Mouse (Mus musculus) liver, embryonic 15.5 days (tissue): Measurements from ENCODE around the gene Tmed9. TPM values are rescaled to one million over a fixed set of nuclear protein-coding genes. Genes with fewer than 3 reads are reported as not detected.

Source experiments
- ATAC-seq: fragments of 200-750 bp; cut with Nextera tagmentation; 2 replicates; pipeline ENCODE4 v1.8.0; 2017; ENCODE audit warnings: moderate number of reproducible peaks, mild to moderate bottlenecking, moderate library complexity; ENCODE audit not compliant: insufficient read depth
- H3K27ac ChIP-seq: fragments of 300-500 bp; sonication (generic); replicated peaks from 2 replicates; pipeline ENCODE4 v1.5.1; 2015; ENCODE audit warnings: mild to moderate bottlenecking, inconsistent platforms
- H3K27me3 ChIP-seq: fragments of 300-500 bp; sonication (generic); 2 replicates; pipeline ENCODE4 v1.6.1; 2015; ENCODE audit warnings: mild to moderate bottlenecking, inconsistent platforms
- H3K36me3 ChIP-seq: fragments of 300-500 bp; sonication (generic); replicated peaks from 2 replicates; pipeline ENCODE4 v1.6.1; 2015; ENCODE audit warnings: moderate library complexity, mild to moderate bottlenecking, inconsistent platforms
- H3K4me1 ChIP-seq: fragments of 300-500 bp; sonication (generic); replicated peaks from 2 replicates; pipeline ENCODE4 v1.6.1; 2015; ENCODE audit warnings: inconsistent platforms
- H3K4me2 ChIP-seq: fragments of 300-500 bp; sonication (generic); 2 replicates; pipeline ENCODE4 v1.6.1; 2015; ENCODE audit warnings: moderate library complexity, mild to moderate bottlenecking, inconsistent platforms
- H3K4me3 ChIP-seq: fragments of 300-500 bp; sonication (generic); replicated peaks from 2 replicates; pipeline ENCODE4 v1.5.1; 2015; ENCODE audit warnings: mild to moderate bottlenecking, inconsistent platforms
- H3K9ac ChIP-seq: fragments of 300-500 bp; sonication (generic); 2 replicates; pipeline ENCODE4 v1.6.1; 2015; ENCODE audit warnings: moderate library complexity, mild to moderate bottlenecking, inconsistent platforms
- H3K9me3 ChIP-seq: fragments of 300-500 bp; sonication (generic); replicated peaks from 2 replicates; pipeline ENCODE4 v1.6.1; 2016; ENCODE audit warnings: inconsistent platforms
- WGBS: fragments of 180-500 bp; shearing (Covaris S2); methylation state at CpG from one replicate; pipeline ENCODE4 v1.1.7; 2015; ENCODE audit warnings: mixed read lengths; ENCODE audit not compliant: insufficient replicate concordance; 5-methylcytosine and 5-hydroxymethylcytosine counted together
- polyA plus RNA-seq: library from polyadenylated mRNA; unstranded; fragments of >200 nt; fragmentation: Nextera tagmentation; extraction: Ambion mirVana; gene quantifications from 2 replicates; pipeline ENCODE4 v1.2.1, GENCODE M21; 2015

Gene Tmed9
- polyA plus RNA-seq, 1 experiment from 2014 or later: 63.2 TPM

DNA sequence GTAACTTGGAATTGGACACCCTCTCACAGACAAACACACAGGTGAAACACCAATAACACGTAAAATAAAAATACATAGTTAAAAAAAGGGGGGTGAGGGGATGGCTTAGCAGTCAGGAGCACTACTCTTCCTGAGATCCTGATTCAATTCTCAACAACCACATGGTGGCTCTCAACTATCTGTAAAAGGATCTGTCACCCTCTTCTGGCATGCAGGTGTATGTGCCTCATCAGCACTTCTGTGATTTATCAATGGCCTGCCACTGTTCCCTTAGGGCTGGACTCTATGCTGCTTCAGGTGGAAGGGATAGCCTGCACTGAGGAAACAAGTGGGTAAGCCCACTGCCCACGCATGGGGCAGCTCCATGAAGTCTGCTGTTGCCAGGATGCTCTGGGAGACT is 32.6 kb upstream of the Tmed9 start:
- WGBS: 70% methylated on average over 2 of the region's 2 CpGs
- Histone ChIP-seq H3K4me3 (no peak overlapping the region), H3K27me3 (no peaks in the 10 kb centered on the region), H3K9ac (no peak overlapping the region), H3K4me2 (no peak overlapping the region), H3K36me3 (peaks cover 66% of the 10 kb centered on the region), H3K9me3 (no peaks in the 10 kb centered on the region), H3K27ac (no peak overlapping the region), H3K4me1 (peaks cover 36% of the 10 kb centered on the region)
- no peak for ATAC-seq

DNA sequence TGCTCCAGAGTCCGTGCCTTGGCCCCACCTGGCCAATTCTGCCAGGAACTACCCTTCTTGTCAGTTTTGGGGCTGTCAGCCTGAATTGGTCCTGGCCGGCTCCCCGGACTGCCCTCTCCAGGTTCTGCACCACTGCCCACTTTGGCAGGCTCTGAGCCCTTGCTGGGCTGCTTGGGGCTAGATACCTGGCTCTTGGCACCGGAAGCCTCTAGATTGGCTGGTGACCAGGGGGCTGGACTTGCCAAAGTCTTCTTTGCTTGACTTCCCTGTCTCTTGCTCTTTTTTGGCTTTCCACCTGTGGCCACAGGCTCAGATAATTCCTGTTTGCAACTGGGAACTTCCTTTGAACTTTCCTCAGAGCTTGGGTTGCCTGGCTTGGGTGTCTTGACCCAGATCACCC is 30.6 kb upstream of the Tmed9 start:
- H3K9me3 ChIP-seq: no peaks in the 10 kb centered on the region
- no peak overlapping the region for H3K27ac ChIP-seq
- no peaks in the 10 kb centered on the region for H3K27me3 ChIP-seq
- no peak for ATAC-seq
- peaks cover 81% of the 10 kb centered on the region for H3K36me3 ChIP-seq
- 80% methylated on average over 4 of the region's 4 CpGs for WGBS
- peaks cover 27% of the 10 kb centered on the region for H3K4me1 ChIP-seq
- no peak overlapping the region for H3K4me2 ChIP-seq
- no peak overlapping the region for H3K4me3 ChIP-seq
- H3K9ac ChIP-seq: no peak overlapping the region

DNA sequence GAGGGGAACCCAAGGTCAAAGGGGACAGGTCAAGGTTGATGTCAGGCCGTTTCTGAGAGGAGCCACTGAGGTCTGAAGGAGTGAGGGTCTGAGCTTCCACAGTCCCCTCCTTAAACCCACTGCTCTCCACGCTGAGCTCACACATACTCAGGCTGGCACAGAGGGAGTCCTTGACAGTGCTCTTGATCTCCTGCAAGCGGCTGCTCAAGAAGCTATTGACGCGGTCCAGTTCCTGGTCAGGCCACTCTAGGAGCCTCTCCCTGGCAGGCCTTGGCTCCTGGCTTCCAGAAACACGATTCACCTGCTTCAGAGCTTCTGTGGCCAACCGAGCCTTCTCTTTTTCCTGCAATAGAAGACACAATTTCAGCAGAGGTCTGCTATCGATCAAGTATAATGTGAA is 30.1 kb upstream of the Tmed9 start:
- Histone ChIP-seq H3K4me3 (no peak overlapping the region), H3K27ac (no peak overlapping the region), H3K36me3 (peaks cover 83% of the 10 kb centered on the region), H3K27me3 (no peaks in the 10 kb centered on the region), H3K9ac (no peak overlapping the region), H3K9me3 (no peaks in the 10 kb centered on the region), H3K4me1 (peaks cover 27% of the 10 kb centered on the region), H3K4me2 (no peak overlapping the region)
- 76% methylated on average over 8 of the region's 8 CpGs for WGBS
- ATAC-seq: no peak

DNA sequence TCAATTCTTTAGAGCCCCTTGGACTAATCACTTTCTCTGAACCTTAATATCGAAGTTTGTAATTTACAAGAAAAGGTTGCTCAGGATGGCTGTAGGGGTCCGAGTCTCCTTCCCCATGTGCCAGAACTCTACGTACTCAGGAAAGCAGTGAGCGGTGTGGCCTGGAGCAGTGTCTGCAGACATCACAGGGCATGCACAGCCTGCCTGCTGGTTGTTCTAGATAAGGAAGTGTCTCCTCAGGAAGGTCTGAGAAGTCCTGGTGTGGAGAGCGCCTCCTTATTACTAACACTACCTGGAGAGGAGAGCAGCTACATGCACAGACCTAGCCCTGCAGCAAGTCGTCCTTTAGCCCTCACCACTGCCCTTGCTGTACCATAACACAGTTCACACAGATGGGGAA is 28.7 kb upstream of the Tmed9 start:
- Histone ChIP-seq H3K9ac (no peak overlapping the region), H3K4me1 (peaks cover 27% of the 10 kb centered on the region), H3K27me3 (no peaks in the 10 kb centered on the region), H3K4me2 (no peak overlapping the region), H3K4me3 (no peak overlapping the region), H3K27ac (0 out of 2 replicates have a peak overlapping the region, but pooled peaks have one; percentile 30), H3K36me3 (peaks cover 84% of the 10 kb centered on the region), H3K9me3 (no peaks in the 10 kb centered on the region)
- peak; percentile 83 for ATAC-seq
- 29% methylated on average over 6 of the region's 6 CpGs for WGBS

DNA sequence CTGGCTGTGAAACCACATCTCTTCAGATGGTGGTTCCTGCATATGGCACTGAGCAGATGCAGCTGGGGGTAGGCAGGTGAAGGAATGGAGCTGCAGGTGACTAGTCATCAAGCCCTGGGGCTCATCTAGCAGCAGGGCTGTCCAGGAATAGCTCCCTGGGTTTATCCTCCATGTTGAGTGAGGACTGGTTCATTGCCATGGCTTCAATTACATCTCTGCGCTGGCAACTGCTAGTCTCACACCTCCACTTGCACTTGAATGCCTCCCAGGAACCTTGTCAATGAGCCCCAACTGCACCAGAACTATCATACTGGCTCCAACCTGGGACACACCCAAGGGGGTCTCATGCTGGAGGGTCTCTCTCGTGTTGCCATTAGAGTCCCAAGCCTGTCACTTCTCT is 25.6 kb upstream of the Tmed9 start:
- 75% methylated on average over 2 of the region's 2 CpGs for WGBS
- Histone ChIP-seq H3K36me3 (peaks cover 71% of the 10 kb centered on the region), H3K27ac (no peak overlapping the region), H3K9ac (no peak overlapping the region), H3K4me2 (no peak overlapping the region), H3K27me3 (no peaks in the 10 kb centered on the region), H3K4me3 (no peak overlapping the region), H3K4me1 (peaks cover 19% of the 10 kb centered on the region), H3K9me3 (no peaks in the 10 kb centered on the region)
- ATAC-seq: no peak

DNA sequence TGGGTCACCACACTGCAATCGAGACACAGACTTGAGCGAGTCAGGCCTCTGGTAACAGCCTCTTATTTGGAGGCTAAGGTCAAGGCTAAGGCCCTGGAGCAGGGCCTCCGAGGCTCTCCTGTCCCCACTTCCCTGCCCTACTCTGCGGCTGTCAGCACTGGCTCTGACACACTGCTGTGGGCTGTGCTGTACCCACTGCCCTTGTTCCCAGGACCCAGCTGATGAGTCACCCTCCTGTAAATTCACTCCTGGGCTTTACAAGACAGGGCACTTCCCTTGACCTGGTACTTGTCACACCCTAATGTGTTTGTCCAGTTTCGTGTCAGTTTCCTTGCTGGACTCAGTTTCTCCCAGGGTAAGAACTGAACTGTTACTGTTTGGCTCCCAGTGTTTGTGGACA is 25.1 kb upstream of the Tmed9 start:
- peaks cover 19% of the 10 kb centered on the region for H3K4me1 ChIP-seq
- H3K36me3 ChIP-seq: peaks cover 66% of the 10 kb centered on the region
- no peaks in the 10 kb centered on the region for H3K9me3 ChIP-seq
- H3K27me3 ChIP-seq: no peaks in the 10 kb centered on the region
- no peak overlapping the region for H3K4me2 ChIP-seq
- 81% methylated on average over 5 of the region's 5 CpGs for WGBS
- no peak overlapping the region for H3K27ac ChIP-seq
- H3K4me3 ChIP-seq: no peak overlapping the region
- no peak overlapping the region for H3K9ac ChIP-seq
- ATAC-seq: no peak

DNA sequence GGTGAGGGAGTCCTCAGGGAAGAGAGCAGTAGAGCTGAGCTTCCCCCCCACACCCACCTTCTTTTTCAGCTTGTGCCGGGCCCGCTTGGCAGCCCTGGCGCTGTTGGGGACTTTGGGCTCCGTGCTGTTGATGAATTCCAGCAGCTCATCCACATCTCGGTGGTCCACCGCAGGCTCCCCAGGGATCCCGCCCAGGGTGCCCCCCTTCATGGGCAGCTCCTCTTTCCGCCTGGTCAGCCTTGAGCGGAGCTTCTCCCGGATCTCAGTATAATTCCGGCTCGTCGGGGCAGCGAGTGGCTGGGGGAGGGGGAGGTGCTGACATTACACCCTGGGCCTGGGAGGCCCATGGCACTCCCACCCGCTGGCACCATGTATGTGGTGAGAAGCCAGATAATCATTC is 24.5 kb upstream of the Tmed9 start:
- Histone ChIP-seq H3K4me3 (no peak overlapping the region), H3K9ac (no peak overlapping the region), H3K4me2 (no peak overlapping the region), H3K9me3 (no peaks in the 10 kb centered on the region), H3K27ac (no peak overlapping the region), H3K4me1 (peaks cover 17% of the 10 kb centered on the region), H3K27me3 (no peaks in the 10 kb centered on the region), H3K36me3 (peaks cover 64% of the 10 kb centered on the region)
- 80% methylated on average over 15 of the region's 15 CpGs for WGBS
- no peak for ATAC-seq

DNA sequence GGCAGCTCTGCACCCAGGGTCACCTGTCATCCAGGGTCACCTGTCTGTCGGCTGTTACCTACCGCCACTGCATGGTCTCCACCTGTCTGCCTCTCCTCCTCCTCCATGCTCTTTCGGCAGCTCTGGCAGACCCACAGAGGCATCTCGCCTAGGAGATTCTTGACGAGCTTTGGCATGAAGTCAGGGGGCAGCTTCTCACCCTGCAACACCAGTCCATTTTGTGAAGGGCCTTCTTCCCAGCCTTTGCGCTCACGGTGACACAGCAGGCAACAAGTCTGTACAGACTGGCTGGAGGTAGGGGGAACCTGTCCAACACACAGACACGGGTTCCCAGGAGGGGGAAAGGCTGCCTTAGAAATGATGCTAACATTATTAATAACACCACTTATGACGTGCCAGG is 17.6 kb upstream of the Tmed9 start:
- 82% methylated on average over 9 of the region's 9 CpGs for WGBS
- Histone ChIP-seq H3K27me3 (no peaks in the 10 kb centered on the region), H3K4me3 (no peak overlapping the region), H3K4me1 (no peaks in the 10 kb centered on the region), H3K9ac (no peak overlapping the region), H3K36me3 (peaks cover 47% of the 10 kb centered on the region), H3K4me2 (no peak overlapping the region), H3K9me3 (no peaks in the 10 kb centered on the region), H3K27ac (no peak overlapping the region)
- ATAC-seq: no peak

DNA sequence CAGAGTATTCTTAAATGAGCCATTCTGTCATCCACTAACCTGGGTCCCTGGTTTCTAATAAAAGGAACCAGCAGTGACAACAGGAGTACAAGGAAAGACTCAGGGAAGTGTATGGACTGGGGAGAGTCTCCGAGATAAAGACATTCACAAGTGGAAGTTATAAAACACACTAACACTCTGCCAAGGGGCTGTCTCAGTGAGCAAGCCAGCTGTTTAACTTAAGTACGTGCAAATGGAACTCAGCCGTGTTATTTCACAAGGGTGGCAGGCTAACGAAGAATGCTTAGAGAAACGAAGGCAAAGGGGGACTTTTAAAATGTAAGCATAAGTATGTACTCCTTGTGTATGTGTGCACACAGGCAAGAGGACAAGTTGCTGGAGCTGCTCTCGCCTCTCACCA is 16.0 kb upstream of the Tmed9 start:
- Histone ChIP-seq H3K27ac (no peak overlapping the region), H3K4me3 (no peak overlapping the region), H3K27me3 (no peaks in the 10 kb centered on the region), H3K4me1 (no peaks in the 10 kb centered on the region), H3K9me3 (no peaks in the 10 kb centered on the region), H3K36me3 (peaks cover 42% of the 10 kb centered on the region), H3K4me2 (no peak overlapping the region), H3K9ac (no peak overlapping the region)
- WGBS: 77% methylated on average over 6 of the region's 6 CpGs
- ATAC-seq: no peak

DNA sequence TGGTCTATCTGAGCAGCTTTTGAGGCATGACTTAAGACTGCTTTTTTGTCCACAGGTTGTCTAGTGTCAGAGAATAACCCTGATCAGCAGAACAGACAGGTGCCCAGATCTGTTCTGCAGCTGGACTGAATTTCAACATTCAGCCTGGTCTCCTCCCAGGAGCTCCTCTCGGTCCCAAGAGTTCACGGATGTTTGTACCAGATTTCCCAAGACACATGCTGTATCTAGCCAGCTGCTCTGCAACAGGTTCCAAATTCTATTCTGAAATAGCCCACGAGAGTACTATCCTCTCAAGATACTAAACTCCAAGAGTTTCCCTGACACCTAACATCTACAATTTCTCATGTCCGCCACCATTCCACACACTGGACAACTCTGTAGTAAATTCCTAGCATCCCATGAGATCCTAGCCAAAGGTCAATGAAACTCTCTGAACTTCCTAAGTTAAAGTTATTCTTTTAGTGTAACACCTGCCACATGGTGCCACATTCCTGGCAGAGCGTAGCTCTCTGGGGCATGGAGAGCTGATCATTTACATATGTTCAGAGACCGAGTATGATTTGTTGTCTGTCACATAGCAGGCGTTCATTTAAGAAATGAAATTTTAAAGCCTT is 10.2 kb upstream of the Tmed9 start:
- peaks cover 14% of the 10 kb centered on the region; the same call in 1 of the 2 replicates for H3K36me3 ChIP-seq
- 80% methylated on average over 7 of the region's 7 CpGs for WGBS
- H3K27me3 ChIP-seq: no peaks in the 10 kb centered on the region

DNA sequence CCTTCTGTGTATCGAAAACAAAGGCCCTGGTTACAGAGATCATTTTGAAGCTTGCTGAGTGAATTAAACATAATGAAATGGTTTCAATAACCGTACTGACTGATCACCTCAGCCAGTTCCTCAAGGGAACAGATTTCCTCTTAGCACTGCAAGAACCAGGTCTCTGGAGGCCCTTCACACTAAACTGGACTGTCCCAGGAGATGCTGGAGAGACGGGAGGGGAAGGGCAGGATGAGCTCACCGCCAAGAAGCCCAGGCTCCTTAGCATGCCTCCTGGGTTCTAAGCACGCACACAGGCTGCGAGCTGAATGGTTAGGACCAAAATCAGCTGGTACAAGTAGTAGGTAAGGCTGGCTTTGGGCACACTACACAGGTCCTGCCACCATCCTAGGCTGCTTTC is 6.5 kb upstream of the Tmed9 start:
- no peak overlapping the region for H3K9ac ChIP-seq
- no peak overlapping the region for H3K4me3 ChIP-seq
- H3K27ac ChIP-seq: no peak overlapping the region
- H3K27me3 ChIP-seq: no peaks in the 10 kb centered on the region
- WGBS: 81% methylated on average over 6 of the region's 6 CpGs
- no peak for ATAC-seq
- peaks cover 9% of the 10 kb centered on the region; the same call in 1 of the 2 replicates for H3K36me3 ChIP-seq
- no peaks in the 10 kb centered on the region for H3K9me3 ChIP-seq
- peaks cover 22% of the 10 kb centered on the region for H3K4me1 ChIP-seq
- no peak overlapping the region for H3K4me2 ChIP-seq

More for the DNA sequence above, 10.2 kb upstream of the Tmed9 start:
- H3K4me1 ChIP-seq: no peaks in the 10 kb centered on the region
- H3K9me3 ChIP-seq: no peaks in the 10 kb centered on the region
- no peak overlapping the region for H3K4me2 ChIP-seq
- no peak overlapping the region for H3K27ac ChIP-seq
- no peak overlapping the region for H3K9ac ChIP-seq
- H3K4me3 ChIP-seq: no peak overlapping the region
- no peak for ATAC-seq

DNA sequence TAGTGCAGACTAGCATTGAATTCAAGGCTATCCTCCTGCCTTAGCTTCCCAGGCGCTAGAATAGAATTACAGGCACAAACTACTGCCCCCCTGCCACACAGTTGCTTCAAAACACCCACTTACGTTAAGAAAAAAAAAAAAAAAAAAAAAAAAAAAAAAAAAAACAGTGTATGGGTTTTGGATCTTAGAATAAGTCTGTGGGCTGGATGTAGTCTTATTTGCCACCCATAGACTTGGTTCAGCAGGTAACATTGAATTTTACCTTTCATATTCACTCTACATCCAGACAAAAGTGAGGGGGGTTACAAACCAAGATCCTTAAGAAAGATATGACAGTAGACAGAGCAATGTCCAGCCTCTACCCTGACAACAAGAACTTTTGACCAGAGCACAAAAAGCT is 5.6 kb upstream of the Tmed9 start:
- Histone ChIP-seq H3K4me3 (no peak overlapping the region), H3K4me2 (no peak overlapping the region), H3K4me1 (peaks cover 25% of the 10 kb centered on the region), H3K27ac (no peak overlapping the region), H3K36me3 (peaks cover 5% of the 10 kb centered on the region; the same call in 1 of the 2 replicates), H3K9me3 (no peaks in the 10 kb centered on the region), H3K27me3 (no peaks in the 10 kb centered on the region), H3K9ac (no peak overlapping the region)
- WGBS: 86% methylated on average over 2 of the region's 2 CpGs
- ATAC-seq: no peak
